Mouse (Mus musculus) cerebellum, postnatal 36 days (tissue): ENCODE results near the gene Gm38392.
"Not testable (repeated sequence)": the region's sequence is repeated elsewhere in the genome, so short reads cannot be mapped to it uniquely, and the experiment has no call there.

Experiments
- DNase-seq, 2 experiments: peaks; one replicate each; pipeline ENCODE4 v3.0.0; 2021 to 2022; ENCODE audit warnings: mixed read lengths in 2 of 2

The Gm38392 gene

GRCm38 (mm10) chr3:88287110-88287509 is at the start of gene Gm38392:
Gene Gm38392 (minus strand): TSS chr3:88287210.
- DNase-seq, result no peak

GRCm38 (mm10) chr3:88336058-88337013 is 49.3 kb upstream of the Gm38392 start, which contains the start of the genes Tmem79 and Smg5:
Gene Tmem79 (minus strand): TSS chr3:88336148.
Gene Smg5 (plus strand): TSS chr3:88336260.
- peak; percentile 94 for DNase-seq

- DNase-seq, result peak in 1 of 2 experiments; percentile 25
These were observed 48.5 kb upstream of the Gm38392 start for GRCm38 (mm10) chr3:88335436-88336053.

- DNase-seq, result no peak
These were observed 48.0 kb upstream of the Gm38392 start for GRCm38 (mm10) chr3:88334902-88335435.

GRCm38 (mm10) chr3:88334029-88334658 is 47.1 kb upstream of the Gm38392 start:
- no peak for DNase-seq

GRCm38 (mm10) chr3:88331282-88331681 is 44.3 kb upstream of the Gm38392 start:
- peak; percentile 33 to 44 for DNase-seq

- DNase-seq, result no peak
These were observed 41.9 kb upstream of the Gm38392 start for GRCm38 (mm10) chr3:88328956-88329355.

GRCm38 (mm10) chr3:88324951-88325405 is 38.0 kb upstream of the Gm38392 start, which contains the start of gene Glmp:
Gene Glmp (plus strand): TSS chr3:88325023.
- DNase-seq, result peak; percentile 66 to 76

GRCm38 (mm10) chr3:88299172-88299571 is 12.2 kb upstream of the Gm38392 start:
- no peak for DNase-seq

GRCm38 (mm10) chr3:88297321-88297851 is 10.4 kb upstream of the Gm38392 start:
- no peak for DNase-seq

- peak; percentile 95 to 96 for DNase-seq
These were observed 9.7 kb upstream of the Gm38392 start, which contains the start of the genes Tsacc and Cct3 for GRCm38 (mm10) chr3:88296561-88297318. Gene Tsacc (minus strand): TSS chr3:88296999. Gene Cct3 (plus strand): TSS chr3:88297116.

- no peak for DNase-seq
These were observed 9.1 kb upstream of the Gm38392 start for GRCm38 (mm10) chr3:88296110-88296560.

GRCm38 (mm10) chr3:88295272-88295671 is 8.3 kb upstream of the Gm38392 start:
- DNase-seq, result not testable (repeated sequence)

GRCm38 (mm10) chr3:88291970-88292369 is 5.0 kb upstream of the Gm38392 start:
- DNase-seq, result peak; percentile 5 to 13

GRCm38 (mm10) chr3:88288133-88288713 is 1.2 kb upstream of the Gm38392 start:
- DNase-seq, result not testable (repeated sequence)

GRCm38 (mm10) chr3:88285565-88285895 is 1.5 kb downstream of the Gm38392 start:
- not testable (repeated sequence) for DNase-seq

GRCm38 (mm10) chr3:88284815-88285564 is 2.0 kb downstream of the Gm38392 start:
- DNase-seq, result not testable (repeated sequence)

- not testable (repeated sequence) for DNase-seq
These were observed 5.7 kb downstream of the Gm38392 start for GRCm38 (mm10) chr3:88281141-88281916.

- DNase-seq, result no peak
These were observed 7.0 kb downstream of the Gm38392 start for GRCm38 (mm10) chr3:88280035-88280434.
